Mouse (Mus musculus) embryonic facial prominence, embryonic 15.5 days (tissue): Measurements from ENCODE around the gene Rnft2. TPM values are rescaled to one million over a fixed set of nuclear protein-coding genes. Genes with fewer than 3 reads are reported as not detected.

Experiments used
- ATAC-seq: fragments of 200-750 bp; cut with Nextera tagmentation; 2 replicates; pipeline ENCODE4 v1.8.0; 2017; ENCODE audit warnings: low read depth, moderate TSS enrichment; ENCODE audit not compliant: insufficient number of reproducible peaks, low FRiP score, low TSS enrichment
- H3K27ac ChIP-seq: fragments of 300-500 bp; sonication (generic); replicated peaks from 2 replicates; pipeline ENCODE4 v1.5.1; 2015; ENCODE audit warnings: mild to moderate bottlenecking, inconsistent platforms
- H3K27me3 ChIP-seq: fragments of 300-500 bp; sonication (generic); 2 replicates; pipeline ENCODE4 v1.6.1; 2015; ENCODE audit warnings: inconsistent platforms
- H3K36me3 ChIP-seq: fragments of 300-500 bp; sonication (generic); 2 replicates; pipeline ENCODE4 v1.6.1; 2015; ENCODE audit warnings: mild to moderate bottlenecking, inconsistent platforms
- H3K4me1 ChIP-seq: fragments of 300-500 bp; sonication (generic); 2 replicates; pipeline ENCODE4 v1.6.1; 2015; ENCODE audit warnings: inconsistent platforms
- H3K4me2 ChIP-seq: fragments of 300-500 bp; sonication (generic); replicated peaks from 2 replicates; pipeline ENCODE4 v1.6.1; 2015; ENCODE audit warnings: mild to moderate bottlenecking, inconsistent platforms
- H3K4me3 ChIP-seq: fragments of 300-500 bp; sonication (generic); replicated peaks from 2 replicates; pipeline ENCODE4 v1.5.1; 2015; ENCODE audit warnings: mild to moderate bottlenecking, inconsistent platforms
- H3K9ac ChIP-seq: fragments of 300-500 bp; sonication (generic); 2 replicates; pipeline ENCODE4 v1.6.1; 2015; ENCODE audit warnings: inconsistent platforms
- H3K9me3 ChIP-seq: fragments of 300-500 bp; sonication (generic); replicated peaks from 2 replicates; pipeline ENCODE4 v1.6.1; 2016; ENCODE audit warnings: inconsistent platforms
- WGBS: fragments of 180-500 bp; shearing (Covaris S2); methylation state at CpG from one replicate; pipeline ENCODE4 v1.1.7; 2015; 5-methylcytosine and 5-hydroxymethylcytosine counted together
- polyA plus RNA-seq: library from polyadenylated mRNA; unstranded; fragments of >200 nt; fragmentation: Nextera tagmentation; extraction: Ambion mirVana; gene quantifications from 2 replicates; pipeline ENCODE4 v1.2.1, GENCODE M21; 2015

Rnft2 gene
- polyA plus RNA-seq, 1 experiment from 2014 or later: 4.3 TPM

GRCm38 (mm10) chr5:118268987-118269386 lies 24.1 kb upstream of the Rnft2 start:
- Histone ChIP-seq H3K4me1 (peaks cover 13% of the 10 kb centered on the region), H3K4me2 (peak overlapping the region; percentile 40), H3K27me3 (0 out of 2 replicates have a peak, but pooled peaks cover 10% of the 10 kb centered on the region), H3K9me3 (no peaks in the 10 kb centered on the region), H3K4me3 (no peak overlapping the region), H3K27ac (no peak overlapping the region), H3K36me3 (no peaks in the 10 kb centered on the region), H3K9ac (no peak overlapping the region)
- peak; percentile 76 for ATAC-seq
- WGBS: 2% methylated on average over 13 of the region's 13 CpGs

- Histone ChIP-seq H3K27ac (no peak overlapping the region), H3K36me3 (peaks cover 16% of the 10 kb centered on the region), H3K4me1 (peaks cover 9% of the 10 kb centered on the region; the same call in 1 of the 2 replicates), H3K4me2 (no peak overlapping the region), H3K4me3 (no peak overlapping the region), H3K9me3 (no peaks in the 10 kb centered on the region), H3K27me3 (0 out of 2 replicates have a peak, but pooled peaks cover 2% of the 10 kb centered on the region), H3K9ac (no peak overlapping the region)
- WGBS: 37% methylated on average over 8 of the region's 8 CpGs
- no peak for ATAC-seq
These were observed 21.4 kb upstream of the Rnft2 start for GRCm38 (mm10) chr5:118266309-118266708.

GRCm38 (mm10) chr5:118265366-118265765 lies 20.4 kb upstream of the Rnft2 start:
- H3K9me3 ChIP-seq: no peaks in the 10 kb centered on the region
- no peak overlapping the region for H3K4me3 ChIP-seq
- 86% methylated on average over 5 of the region's 5 CpGs for WGBS
- no peak overlapping the region for H3K4me2 ChIP-seq
- no peak overlapping the region for H3K27ac ChIP-seq
- H3K9ac ChIP-seq: no peak overlapping the region
- H3K4me1 ChIP-seq: peaks cover 9% of the 10 kb centered on the region; the same call in 1 of the 2 replicates
- H3K27me3 ChIP-seq: no peaks in the 10 kb centered on the region
- no peak for ATAC-seq
- H3K36me3 ChIP-seq: peaks cover 25% of the 10 kb centered on the region

GRCm38 (mm10) chr5:118264279-118264678 lies 19.4 kb upstream of the Rnft2 start:
- H3K9ac ChIP-seq: no peak overlapping the region
- peaks cover 36% of the 10 kb centered on the region for H3K36me3 ChIP-seq
- H3K4me1 ChIP-seq: peaks cover 7% of the 10 kb centered on the region; the same call in 1 of the 2 replicates
- no peak overlapping the region for H3K4me3 ChIP-seq
- H3K9me3 ChIP-seq: no peaks in the 10 kb centered on the region
- H3K27me3 ChIP-seq: no peaks in the 10 kb centered on the region
- ATAC-seq: peak; percentile 36
- no peak overlapping the region for H3K27ac ChIP-seq
- no peak overlapping the region for H3K4me2 ChIP-seq
- 47% methylated on average over 9 of the region's 9 CpGs for WGBS

- ATAC-seq: no peak
- Histone ChIP-seq H3K27me3 (no peaks in the 10 kb centered on the region), H3K27ac (no peak overlapping the region), H3K36me3 (peaks cover 55% of the 10 kb centered on the region), H3K4me1 (0 out of 2 replicates have a peak, but pooled peaks cover 5% of the 10 kb centered on the region), H3K4me2 (no peak overlapping the region), H3K9ac (no peak overlapping the region), H3K9me3 (no peaks in the 10 kb centered on the region), H3K4me3 (no peak overlapping the region)
- WGBS: 79% methylated on average over 8 of the region's 8 CpGs
These were observed 17.5 kb upstream of the Rnft2 start for GRCm38 (mm10) chr5:118262418-118262817.

GRCm38 (mm10) chr5:118261181-118261580 lies 16.3 kb upstream of the Rnft2 start:
- H3K36me3 ChIP-seq: peaks cover 67% of the 10 kb centered on the region
- no peak overlapping the region for H3K4me3 ChIP-seq
- no peak for ATAC-seq
- H3K9me3 ChIP-seq: no peaks in the 10 kb centered on the region
- 0 out of 2 replicates have a peak, but pooled peaks cover 5% of the 10 kb centered on the region for H3K4me1 ChIP-seq
- H3K4me2 ChIP-seq: no peak overlapping the region
- no peak overlapping the region for H3K9ac ChIP-seq
- H3K27me3 ChIP-seq: no peaks in the 10 kb centered on the region
- H3K27ac ChIP-seq: no peak overlapping the region
- WGBS: 92% methylated on average over 9 of the region's 9 CpGs

- H3K4me1 ChIP-seq: 0 out of 2 replicates have a peak, but pooled peaks cover 5% of the 10 kb centered on the region
- peaks cover 67% of the 10 kb centered on the region for H3K36me3 ChIP-seq
These were observed 15.7 kb upstream of the Rnft2 start for GRCm38 (mm10) chr5:118260642-118261041.

GRCm38 (mm10) chr5:118260055-118260454 lies 15.1 kb upstream of the Rnft2 start:
- H3K27ac ChIP-seq: no peak overlapping the region
- H3K27me3 ChIP-seq: no peaks in the 10 kb centered on the region
- no peak for ATAC-seq
- no peak overlapping the region for H3K4me3 ChIP-seq
- H3K9me3 ChIP-seq: no peaks in the 10 kb centered on the region
- H3K36me3 ChIP-seq: peaks cover 67% of the 10 kb centered on the region
- 0 out of 2 replicates have a peak, but pooled peaks cover 5% of the 10 kb centered on the region for H3K4me1 ChIP-seq
- H3K4me2 ChIP-seq: no peak overlapping the region
- H3K9ac ChIP-seq: no peak overlapping the region
- 85% methylated on average over 10 of the region's 10 CpGs for WGBS

More at GRCm38 (mm10) chr5:118260642-118261041, 15.7 kb upstream of the Rnft2 start:
- Histone ChIP-seq H3K27me3 (no peaks in the 10 kb centered on the region), H3K9me3 (no peaks in the 10 kb centered on the region), H3K27ac (no peak overlapping the region), H3K4me2 (no peak overlapping the region), H3K4me3 (no peak overlapping the region), H3K9ac (no peak overlapping the region)
- WGBS: 93% methylated on average over 11 of the region's 11 CpGs
- ATAC-seq: no peak

GRCm38 (mm10) chr5:118259636-118260035 lies 14.7 kb upstream of the Rnft2 start:
- 85% methylated on average over 6 of the region's 6 CpGs for WGBS
- Histone ChIP-seq H3K4me1 (0 out of 2 replicates have a peak, but pooled peaks cover 5% of the 10 kb centered on the region), H3K27me3 (no peaks in the 10 kb centered on the region), H3K4me2 (no peak overlapping the region), H3K4me3 (no peak overlapping the region), H3K36me3 (peaks cover 67% of the 10 kb centered on the region), H3K27ac (no peak overlapping the region), H3K9me3 (no peaks in the 10 kb centered on the region), H3K9ac (no peak overlapping the region)
- no peak for ATAC-seq

- WGBS: 62% methylated on average over 6 of the region's 6 CpGs
- Histone ChIP-seq H3K27me3 (no peaks in the 10 kb centered on the region), H3K4me1 (0 out of 2 replicates have a peak, but pooled peaks cover 1% of the 10 kb centered on the region), H3K9me3 (no peaks in the 10 kb centered on the region), H3K4me3 (no peak overlapping the region), H3K4me2 (no peak overlapping the region), H3K36me3 (peaks cover 67% of the 10 kb centered on the region), H3K27ac (no peak overlapping the region), H3K9ac (no peak overlapping the region)
- no peak for ATAC-seq
These were observed 14.2 kb upstream of the Rnft2 start for GRCm38 (mm10) chr5:118259152-118259551.

- H3K36me3 ChIP-seq: peaks cover 57% of the 10 kb centered on the region
- H3K9me3 ChIP-seq: no peaks in the 10 kb centered on the region
- H3K4me2 ChIP-seq: no peak overlapping the region
- 95% methylated on average over 4 of the region's 4 CpGs for WGBS
- H3K27me3 ChIP-seq: no peaks in the 10 kb centered on the region
- H3K4me3 ChIP-seq: no peak overlapping the region
- no peaks in the 10 kb centered on the region for H3K4me1 ChIP-seq
- no peak overlapping the region for H3K9ac ChIP-seq
- ATAC-seq: no peak
- no peak overlapping the region for H3K27ac ChIP-seq
These were observed 12.1 kb upstream of the Rnft2 start for GRCm38 (mm10) chr5:118256981-118257380.

- ATAC-seq: no peak
- H3K36me3 ChIP-seq: peaks cover 38% of the 10 kb centered on the region
- WGBS: 78% methylated on average over 3 of the region's 3 CpGs
These were observed 8.6 kb upstream of the Rnft2 start for GRCm38 (mm10) chr5:118253551-118253950.

More at GRCm38 (mm10) chr5:118253551-118253950, 8.6 kb upstream of the Rnft2 start:
- H3K9me3 ChIP-seq: no peaks in the 10 kb centered on the region
- H3K4me3 ChIP-seq: no peak overlapping the region
- H3K4me2 ChIP-seq: no peak overlapping the region
- no peaks in the 10 kb centered on the region for H3K4me1 ChIP-seq
- H3K27ac ChIP-seq: no peak overlapping the region
- H3K27me3 ChIP-seq: no peaks in the 10 kb centered on the region
- no peak overlapping the region for H3K9ac ChIP-seq
